Mouse (Mus musculus) liver, embryonic 11.5 days (tissue): ENCODE results near the gene AU021092. TPM values are rescaled to one million over a fixed set of nuclear protein-coding genes. Genes with fewer than 3 reads are reported as not detected.

ENCODE experiments used
- ATAC-seq: fragments of 200-750 bp; cut with Nextera tagmentation; replicated peaks from 2 replicates; pipeline ENCODE4 v1.8.0; 2017; ENCODE audit warnings: moderate number of reproducible peaks, mild to moderate bottlenecking, moderate TSS enrichment, moderate library complexity; ENCODE audit not compliant: low FRiP score
- DNase-seq: peaks from one replicate; pipeline ENCODE4 v3.0.0-alpha.2; 2017; ENCODE audit warnings: low spot score
- H3K27ac ChIP-seq: fragments of 300-500 bp; sonication (generic); 2 replicates; pipeline ENCODE4 v1.5.1; 2014; ENCODE audit warnings: mild to moderate bottlenecking, low read depth, low read length, control low read depth
- H3K27me3 ChIP-seq: fragments of 300-500 bp; sonication (generic); replicated peaks from 2 replicates; pipeline ENCODE4 v1.6.1; 2014; ENCODE audit warnings: low read length, mixed read lengths; ENCODE audit not compliant: control insufficient read depth, insufficient read depth
- H3K36me3 ChIP-seq: fragments of 300-500 bp; sonication (generic); 2 replicates; pipeline ENCODE4 v1.6.1; 2014; ENCODE audit warnings: mild to moderate bottlenecking, low read length, moderate library complexity, mixed read lengths; ENCODE audit not compliant: control insufficient read depth, insufficient read depth
- H3K4me1 ChIP-seq: fragments of 300-500 bp; sonication (generic); replicated peaks from 2 replicates; pipeline ENCODE4 v1.6.1; 2014; ENCODE audit warnings: low read length, mixed read lengths; ENCODE audit not compliant: control insufficient read depth, insufficient read depth
- H3K4me2 ChIP-seq: fragments of 300-500 bp; sonication (generic); 2 replicates; pipeline ENCODE4 v1.6.1; 2014; ENCODE audit warnings: mild to moderate bottlenecking, control low read depth, moderate library complexity
- H3K4me3 ChIP-seq: fragments of 300-500 bp; sonication (generic); 2 replicates; pipeline ENCODE4 v1.5.1; 2014; ENCODE audit warnings: low read depth, low read length, control low read depth
- H3K9ac ChIP-seq: fragments of 300-500 bp; sonication (generic); 2 replicates; pipeline ENCODE4 v1.6.1; 2014; ENCODE audit warnings: low read depth, low read length, control low read depth
- H3K9me3 ChIP-seq: fragments of 300-500 bp; sonication (generic); 2 replicates; pipeline ENCODE4 v1.6.1; 2016; ENCODE audit warnings: low read length, inconsistent platforms, mixed read lengths; ENCODE audit not compliant: control insufficient read depth
- WGBS: fragments of 180-500 bp; shearing (Covaris S2); extraction: QIAGEN DNeasy Blood & Tissue Kit; methylation state at CpG from one replicate; pipeline ENCODE4 v1.1.7; 2014; 5-methylcytosine and 5-hydroxymethylcytosine counted together
- polyA plus RNA-seq: library from polyadenylated mRNA; unstranded; fragments of >200 nt; fragmentation: Nextera tagmentation; extraction: Ambion mirVana; gene quantifications from 2 replicates; pipeline ENCODE4 v1.2.1, GENCODE M21; 2014

The AU021092 gene
- polyA plus RNA-seq, 1 experiment from 2014 or later: 0.27 TPM

DNA sequence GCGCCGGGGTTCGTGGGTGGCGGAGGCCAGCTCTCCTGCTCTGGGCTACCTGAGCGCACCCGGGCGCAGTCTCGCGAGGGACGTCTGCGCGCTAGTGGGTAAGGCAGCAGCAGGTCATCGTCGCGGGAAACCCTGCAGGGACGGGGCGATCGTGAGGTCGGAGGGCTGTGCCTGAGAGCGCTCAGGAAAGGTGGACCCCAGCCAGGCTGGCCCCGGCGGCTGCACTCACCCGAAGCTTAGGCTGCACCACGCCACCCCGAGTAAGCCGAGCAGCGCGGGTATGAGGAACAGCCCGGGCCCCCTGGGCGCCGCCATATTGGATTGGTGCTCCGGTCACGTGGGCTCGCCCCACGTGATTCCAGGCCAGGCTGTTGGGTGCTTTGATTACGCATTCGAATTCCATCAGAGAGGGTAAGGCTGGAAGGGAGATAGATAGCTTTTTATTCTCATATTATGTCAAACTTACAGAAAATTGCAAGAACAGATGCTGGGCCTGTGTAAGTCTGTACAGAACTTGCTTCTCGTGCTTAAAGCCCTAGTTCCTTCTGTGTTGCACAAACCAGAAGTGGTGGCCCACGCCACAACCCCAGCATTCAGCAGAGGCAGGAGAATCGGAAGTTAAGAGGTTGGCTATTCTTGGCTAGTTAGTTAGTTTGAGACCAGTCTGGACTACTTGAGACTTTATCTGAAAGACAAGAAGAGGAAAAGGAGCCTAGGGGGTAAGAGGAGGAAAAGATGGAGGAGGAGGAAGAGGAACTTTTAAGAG lies 18.2 kb downstream of the AU021092 start, which contains the start of gene Nagpa:
Nagpa (minus strand) TSS at position 345 of the 766 bp plus-strand sequence.
- DNase-seq (peak; percentile 83), ATAC-seq (peak; percentile 85)
- peak within 1 kb of the TSS; percentile 30 for H3K27ac ChIP-seq
- peak within 1 kb of the TSS; percentile 96 for H3K4me2 ChIP-seq
- no peaks in the 10 kb centered on the region for H3K27me3 ChIP-seq
- peak within 1 kb of the TSS; percentile 74 for H3K9ac ChIP-seq
- peak within 1 kb of the TSS; percentile 90 for H3K4me3 ChIP-seq
- H3K36me3 ChIP-seq: 0 out of 2 replicates have a peak, but pooled peaks cover 8% of the 10 kb centered on the region
- H3K9me3 ChIP-seq: no peaks in the 10 kb centered on the region
- WGBS: 4% methylated on average over 40 of the region's 40 CpGs
- H3K4me1 ChIP-seq: no peaks in the 10 kb centered on the region; the same call in 1 of the 2 replicates

GRCm38 (mm10) chr16:5203200-5203599 lies 18.9 kb downstream of the AU021092 start:
- Histone ChIP-seq H3K27me3 (no peaks in the 10 kb centered on the region), H3K27ac (peak overlapping the region; percentile 30)
- ATAC-seq: peak; percentile 57; the same call in 1 of the 2 replicates

GRCm38 (mm10) chr16:5202681-5203080 lies 19.4 kb downstream of the AU021092 start:
- DNase-seq (peak; percentile 39), ATAC-seq (no peak)
- 6% methylated on average over 4 of the region's 4 CpGs for WGBS
- peaks cover 12% of the 10 kb centered on the region; the same call in 1 of the 2 replicates for H3K36me3 ChIP-seq
- H3K9ac ChIP-seq: peak overlapping the region; percentile 74
- no peaks in the 10 kb centered on the region; the same call in 1 of the 2 replicates for H3K4me1 ChIP-seq
- no peak overlapping the region for H3K27ac ChIP-seq
- H3K27me3 ChIP-seq: no peaks in the 10 kb centered on the region
- no peaks in the 10 kb centered on the region for H3K9me3 ChIP-seq
- peak overlapping the region; percentile 96 for H3K4me2 ChIP-seq
- peak overlapping the region; percentile 90 for H3K4me3 ChIP-seq

More at GRCm38 (mm10) chr16:5203200-5203599, 18.9 kb downstream of the AU021092 start:
- Histone ChIP-seq H3K9ac (peak overlapping the region; percentile 74), H3K36me3 (peaks cover 12% of the 10 kb centered on the region; the same call in 1 of the 2 replicates), H3K4me2 (peak overlapping the region; percentile 96), H3K9me3 (no peaks in the 10 kb centered on the region), H3K4me3 (peak overlapping the region; percentile 90), H3K4me1 (no peaks in the 10 kb centered on the region; the same call in 1 of the 2 replicates)
- DNase-seq: peak; percentile 43
- WGBS: 1% methylated on average over 36 of the region's 36 CpGs

DNA sequence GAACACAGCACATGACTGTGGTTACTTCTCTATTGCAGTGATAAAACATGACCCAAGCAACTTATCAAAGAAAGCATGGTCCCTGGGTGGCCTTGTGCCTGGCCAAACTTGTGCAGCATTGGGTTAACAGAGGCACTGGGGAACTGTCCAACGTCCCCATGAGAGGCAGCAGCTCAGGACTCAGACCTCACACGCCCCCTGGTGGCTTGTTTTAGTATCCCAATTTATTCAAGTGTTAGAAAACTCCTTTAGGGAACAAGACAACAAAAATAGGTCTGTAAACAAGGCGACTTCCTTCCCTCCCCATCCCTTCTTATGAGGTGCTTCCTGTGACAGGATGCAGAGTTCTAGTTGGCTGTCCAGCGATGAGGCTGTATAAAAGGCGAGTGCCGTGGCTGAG lies 27.0 kb downstream of the AU021092 start:
- peaks cover 8% of the 10 kb centered on the region; the same call in 1 of the 2 replicates for H3K36me3 ChIP-seq
- 29% methylated on average over 6 of the region's 6 CpGs for WGBS
- no peak overlapping the region for H3K4me3 ChIP-seq
- no peak overlapping the region for H3K4me2 ChIP-seq
- no peak overlapping the region for H3K27ac ChIP-seq
- no peaks in the 10 kb centered on the region for H3K4me1 ChIP-seq
- H3K27me3 ChIP-seq: no peaks in the 10 kb centered on the region
- DNase-seq (peak; percentile 41), ATAC-seq (0 out of 2 replicates have a peak, but pooled peaks have one; percentile 45)
- no peaks in the 10 kb centered on the region for H3K9me3 ChIP-seq
- no peak overlapping the region for H3K9ac ChIP-seq

- Histone ChIP-seq H3K36me3 (no peaks in the 10 kb centered on the region), H3K4me1 (no peaks in the 10 kb centered on the region), H3K4me3 (no peak overlapping the region), H3K9ac (no peak overlapping the region), H3K4me2 (no peak overlapping the region), H3K9me3 (no peaks in the 10 kb centered on the region), H3K27ac (no peak overlapping the region), H3K27me3 (0 out of 2 replicates have a peak, but pooled peaks cover 2% of the 10 kb centered on the region)
- WGBS: 67% methylated on average over 7 of the region's 7 CpGs
- DNase-seq (no peak), ATAC-seq (no peak)
These were observed 35.9 kb downstream of the AU021092 start for GRCm38 (mm10) chr16:5186234-5186633.

DNA sequence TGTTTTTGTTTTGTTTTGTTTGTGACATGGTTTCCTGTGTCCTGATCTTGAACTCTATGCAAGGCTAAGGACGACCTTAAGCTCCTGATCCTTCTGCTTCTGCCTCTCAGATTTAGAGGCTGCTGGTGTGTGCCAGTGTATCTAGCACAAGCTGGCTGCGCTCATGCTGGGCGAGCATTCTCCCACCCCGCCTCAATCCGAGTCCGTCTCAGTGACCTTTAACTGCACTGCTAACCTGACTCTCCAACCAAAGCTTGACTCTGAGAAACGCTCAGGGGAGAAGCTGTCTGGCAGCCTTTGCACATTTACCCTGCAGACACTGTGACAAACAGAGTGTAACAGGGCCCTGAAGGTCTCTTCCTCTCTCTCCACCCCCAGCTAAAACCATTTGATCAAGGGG lies 36.4 kb downstream of the AU021092 start:
- WGBS: 68% methylated on average over 7 of the region's 7 CpGs
- DNase-seq: no peak
- Histone ChIP-seq H3K9ac (no peak overlapping the region), H3K9me3 (no peaks in the 10 kb centered on the region), H3K4me3 (no peak overlapping the region), H3K4me1 (no peaks in the 10 kb centered on the region), H3K36me3 (no peaks in the 10 kb centered on the region), H3K27ac (no peak overlapping the region), H3K4me2 (no peak overlapping the region), H3K27me3 (0 out of 2 replicates have a peak, but pooled peaks cover 2% of the 10 kb centered on the region)
- no peak for ATAC-seq

GRCm38 (mm10) chr16:5184956-5185355 lies 37.1 kb downstream of the AU021092 start:
- no peak overlapping the region for H3K4me3 ChIP-seq
- 0 out of 2 replicates have a peak, but pooled peaks cover 2% of the 10 kb centered on the region for H3K27me3 ChIP-seq
- no peak overlapping the region for H3K9ac ChIP-seq
- H3K27ac ChIP-seq: no peak overlapping the region
- H3K9me3 ChIP-seq: no peaks in the 10 kb centered on the region
- H3K4me2 ChIP-seq: no peak overlapping the region
- H3K4me1 ChIP-seq: no peaks in the 10 kb centered on the region
- ATAC-seq (no peak), DNase-seq (no peak)
- H3K36me3 ChIP-seq: no peaks in the 10 kb centered on the region
- 85% methylated on average over 5 of the region's 5 CpGs for WGBS

DNA sequence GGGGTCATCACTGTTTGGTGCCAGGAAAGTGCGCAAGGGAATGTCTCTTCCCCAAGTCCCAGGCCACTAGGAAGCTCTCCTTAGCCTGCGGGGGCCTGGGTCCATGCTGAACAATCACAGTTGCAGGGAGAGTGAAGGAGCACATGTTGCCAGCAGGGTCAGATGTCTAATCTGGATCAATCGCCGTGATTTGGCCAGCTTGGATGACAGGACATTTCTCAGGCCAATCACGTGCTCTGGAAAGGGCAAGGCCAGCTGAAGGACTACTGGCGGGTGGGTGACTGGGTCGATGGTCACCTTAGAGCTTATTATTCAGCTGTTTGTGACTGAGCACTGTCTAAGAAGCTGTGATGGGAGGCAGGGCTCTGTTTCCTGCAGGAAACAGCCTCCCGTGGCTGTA lies 38.0 kb downstream of the AU021092 start:
- Histone ChIP-seq H3K27me3 (0 out of 2 replicates have a peak, but pooled peaks cover 2% of the 10 kb centered on the region), H3K27ac (no peak overlapping the region), H3K4me3 (no peak overlapping the region), H3K4me1 (no peaks in the 10 kb centered on the region), H3K36me3 (no peaks in the 10 kb centered on the region), H3K9ac (no peak overlapping the region), H3K4me2 (no peak overlapping the region), H3K9me3 (no peaks in the 10 kb centered on the region)
- no peak for DNase-seq
- 53% methylated on average over 8 of the region's 8 CpGs for WGBS
- ATAC-seq: no peak
